Mouse (Mus musculus): Measurements from ENCODE around the gene Tnfsfm13. TPM values are rescaled to one million over a fixed set of nuclear protein-coding genes. Genes with fewer than 3 reads are reported as not detected.

The Tnfsfm13 gene
- polyA plus RNA-seq, 1 experiment: 2.3 TPM

DNA sequence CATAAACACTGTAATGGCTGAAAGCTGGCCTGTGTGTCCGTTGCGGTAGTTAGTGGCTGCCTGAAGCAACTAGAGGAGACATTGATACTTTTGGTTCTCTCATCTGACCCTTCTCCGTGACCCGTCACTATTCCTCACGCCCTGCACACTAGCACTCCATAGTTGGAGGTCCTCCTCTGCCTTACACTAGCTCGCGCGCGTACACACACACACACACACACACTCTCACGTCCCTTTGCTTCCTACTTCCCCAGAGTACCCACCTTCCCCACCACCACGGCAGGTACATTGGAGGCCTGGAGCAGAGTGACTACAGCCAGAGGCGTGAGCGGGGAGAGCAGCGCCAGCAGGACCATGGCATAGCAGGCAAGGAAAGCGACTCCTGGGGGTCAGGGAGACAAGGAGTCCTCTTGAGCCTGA is 38.4 kb downstream of the Tnfsfm13 start:
- 84% methylated on average over 15 of the region's 15 CpGs for WGBS

GRCm38 (mm10) chr11:69656617-69657461 is 39.1 kb downstream of the Tnfsfm13 start:
- no peak for DNase-seq (ENCODE audit: low read depth, low spot score)

More for the DNA sequence above, 38.4 kb downstream of the Tnfsfm13 start:
- no peak for DNase-seq (ENCODE audit: low read depth, low spot score)

DNA sequence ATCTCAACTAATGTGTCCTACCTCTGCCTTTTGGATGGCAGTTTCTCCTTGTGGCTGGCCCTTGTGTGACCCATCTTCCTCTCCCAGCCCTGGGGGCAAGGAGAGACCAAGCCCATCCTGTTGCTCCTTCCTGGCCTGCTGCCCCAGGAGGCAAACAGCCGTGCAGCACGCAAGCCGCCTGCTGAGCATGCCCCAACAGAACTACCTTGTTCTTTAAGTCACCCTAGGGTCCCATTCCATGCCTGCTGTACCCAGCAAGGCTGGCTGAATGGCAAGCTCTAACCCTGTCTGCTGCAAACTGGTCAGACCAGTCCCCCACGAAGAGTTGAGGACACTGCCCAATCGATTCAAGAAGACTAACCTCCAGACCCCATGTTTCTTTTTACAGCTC is 39.8 kb downstream of the Tnfsfm13 start:
- WGBS: 65% methylated on average over 5 of the region's 5 CpGs
- no peak for DNase-seq (ENCODE audit: low read depth, low spot score)

More at GRCm38 (mm10) chr11:69656617-69657461, 39.1 kb downstream of the Tnfsfm13 start:
- WGBS: 73% methylated on average over 10 of the region's 10 CpGs

DNA sequence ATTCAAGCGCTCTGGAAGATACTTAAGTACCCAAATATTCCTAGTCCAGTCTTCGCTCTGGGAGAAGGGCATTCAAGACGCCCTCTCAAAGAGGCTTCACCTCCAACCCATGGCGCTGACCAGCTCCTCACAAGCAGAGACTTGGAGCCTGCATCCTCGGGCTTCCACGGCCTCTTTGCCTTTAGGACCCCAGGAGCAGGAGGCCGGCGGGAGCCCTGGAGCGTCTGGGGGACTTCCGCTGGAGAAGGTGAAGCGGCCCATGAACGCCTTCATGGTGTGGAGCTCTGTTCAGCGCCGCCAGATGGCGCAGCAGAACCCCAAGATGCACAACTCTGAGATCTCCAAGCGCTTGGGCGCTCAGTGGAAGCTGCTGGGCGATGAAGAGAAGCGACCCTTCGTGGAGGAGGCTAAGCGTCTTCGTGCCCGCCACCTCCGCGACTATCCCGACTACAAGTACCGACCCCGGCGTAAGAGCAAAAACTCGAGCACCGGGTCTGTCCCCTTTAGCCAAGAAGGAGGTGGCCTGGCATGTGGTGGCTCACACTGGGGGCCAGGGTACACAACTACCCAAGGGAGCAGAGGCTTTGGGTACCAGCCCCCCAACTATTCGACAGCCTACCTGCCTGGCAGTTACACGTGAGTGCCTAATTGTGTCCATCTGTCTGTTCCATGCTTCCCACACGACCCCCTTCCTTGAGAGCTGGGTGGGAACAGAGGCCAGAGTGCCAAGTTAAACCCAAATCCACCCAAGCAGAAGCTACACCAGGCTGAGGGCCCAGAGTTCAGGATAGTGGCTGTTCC is 40.4 kb downstream of the Tnfsfm13 start, which contains the start of gene Sox15:
Gene Sox15 (plus strand): TSS at position 51 of the 801 bp plus-strand sequence.
- 48% methylated on average over 34 of the region's 34 CpGs for WGBS
- DNase-seq (ENCODE audit: low read depth, low spot score): no peak

GRCm38 (mm10) chr11:69654760-69655159 is 41.1 kb downstream of the Tnfsfm13 start:
- no peak for DNase-seq (ENCODE audit: low read depth, low spot score)
- 40% methylated on average over 9 of the region's 9 CpGs for whole genome bisulfite sequencing

DNA sequence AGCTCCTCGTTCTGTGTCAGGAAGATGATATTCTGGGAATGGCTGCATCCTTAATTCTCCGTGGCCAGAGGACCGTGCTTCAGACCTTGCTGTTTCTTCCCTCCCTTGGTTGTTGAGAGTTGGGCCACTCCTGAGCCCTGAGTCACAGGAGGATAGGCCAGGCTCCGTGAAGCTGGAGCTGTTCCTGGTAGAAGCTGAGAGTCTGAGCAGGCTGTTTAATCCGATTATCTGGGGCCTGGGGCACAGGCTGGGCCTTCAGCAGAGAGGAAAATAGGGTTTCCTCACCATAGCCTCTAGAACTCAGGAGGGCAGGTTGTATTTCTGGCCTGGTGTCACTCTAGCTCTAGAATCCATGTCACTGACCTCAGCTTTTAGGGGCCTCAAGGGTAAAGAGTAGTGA is 42.5 kb downstream of the Tnfsfm13 start:
- 74% methylated on average over 5 of the region's 5 CpGs for WGBS

DNA sequence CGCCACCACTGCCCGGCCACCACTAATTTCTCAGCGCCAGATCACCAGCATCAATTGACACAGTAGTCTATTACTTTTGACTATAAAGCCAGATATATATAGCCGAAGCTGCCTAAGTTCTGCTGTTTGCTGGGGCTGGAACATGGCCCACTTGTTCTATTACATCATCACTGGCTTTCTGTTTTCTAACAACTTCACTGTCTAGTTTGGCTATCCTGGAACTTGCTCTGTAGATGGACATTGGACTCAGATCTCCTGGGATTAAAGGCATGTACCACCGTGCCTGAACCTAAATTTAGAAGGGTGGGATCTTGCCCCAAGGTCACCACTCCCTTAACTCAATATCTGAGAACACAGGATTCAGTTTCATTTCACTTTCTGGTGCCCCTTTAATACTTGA is 50.0 kb downstream of the Tnfsfm13 start:
- no peak for DNase-seq (ENCODE audit: low read depth, low spot score)
- WGBS: 82% methylated on average over 5 of the region's 5 CpGs

More for the DNA sequence above, 42.5 kb downstream of the Tnfsfm13 start:
- DNase-seq (ENCODE audit: low read depth, low spot score): no peak

DNA sequence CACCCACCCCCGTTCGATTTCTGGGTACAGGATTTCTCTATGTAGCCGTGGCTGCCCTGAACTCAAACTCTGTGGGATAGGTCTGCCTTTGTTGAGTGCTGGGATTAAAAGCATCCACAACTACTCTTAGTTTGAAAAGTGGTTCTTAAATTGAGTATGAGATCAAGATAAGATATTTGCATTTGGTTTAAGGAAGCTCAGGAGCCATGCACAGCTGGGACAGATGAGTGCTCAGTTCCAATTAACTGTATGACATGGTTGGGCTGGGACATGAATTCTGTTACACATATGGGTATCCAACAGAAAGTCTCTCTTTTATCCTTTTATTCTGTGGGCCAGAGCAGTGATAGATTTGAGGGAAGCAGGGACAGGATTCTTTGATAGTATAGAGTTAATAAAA is 60.4 kb downstream of the Tnfsfm13 start:
- WGBS: 61% methylated on average over 3 of the region's 3 CpGs

DNA sequence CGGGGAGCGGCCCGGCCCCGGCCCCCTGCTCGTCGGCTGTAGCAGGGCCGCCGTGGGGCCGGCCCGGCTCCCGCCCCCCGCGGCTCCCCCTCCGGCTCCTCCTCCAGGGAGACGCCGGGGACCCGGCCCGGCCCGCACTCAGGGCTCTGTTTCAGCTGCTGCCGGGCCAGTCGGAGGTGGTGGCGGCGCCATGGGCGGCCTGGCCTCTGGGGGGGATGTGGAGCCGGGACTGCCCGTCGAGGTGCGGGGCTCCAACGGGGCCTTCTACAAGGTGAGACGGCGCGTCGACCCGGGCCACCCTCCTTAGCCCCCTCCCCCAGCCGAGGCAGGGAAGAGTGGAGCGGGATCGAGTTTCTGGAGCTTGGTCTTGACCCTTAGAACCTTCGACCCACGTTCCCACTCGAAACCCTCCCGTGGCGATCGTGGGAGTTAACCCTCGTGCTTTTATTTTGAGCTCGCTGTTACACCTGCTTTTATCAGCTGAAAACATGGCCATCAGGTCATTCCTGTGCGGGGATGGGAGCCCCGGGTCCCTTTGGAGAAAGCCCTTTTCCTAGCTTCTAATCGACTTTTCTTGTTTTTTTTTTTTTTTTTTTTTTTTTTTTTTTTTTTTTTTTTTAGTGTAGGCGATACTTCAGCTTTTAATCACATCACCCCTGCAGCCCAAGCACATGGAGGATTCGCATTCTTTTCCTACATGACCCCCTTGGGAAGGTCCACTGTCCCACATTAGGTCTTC is 62.6 kb downstream of the Tnfsfm13 start:
- no peak for DNase-seq (ENCODE audit: low read depth, low spot score)
- under 1% methylated on average over 48 of the region's 50 CpGs for WGBS

More for the DNA sequence above, 60.4 kb downstream of the Tnfsfm13 start:
- no peak for DNase-seq (ENCODE audit: low read depth, low spot score)

Other genes with a start within 250 kb of the Tnfsfm13 start
- gene Dnah2, start 147.0 kb downstream of the Tnfsfm13 start, polyA plus RNA-seq (2012; rRNA removed): 0.12 and 0.29 TPM in 2 replicates
- 1.1 and 2.1 TPM in 2 replicates for gene Efnb3, start 135.9 kb downstream of the Tnfsfm13 start, polyA plus RNA-seq (2012; rRNA removed)
- 24.8 and 28.7 TPM in 2 replicates for gene Wrap53, start 115.8 kb downstream of the Tnfsfm13 start, polyA plus RNA-seq (2012; rRNA removed)
- 80.8 and 93.2 TPM in 2 replicates for gene Trp53, start 115.7 kb downstream of the Tnfsfm13 start, polyA plus RNA-seq (2012; rRNA removed)
- 4.1 and 5.6 TPM in 2 replicates for gene Atp1b2, start 90.2 kb downstream of the Tnfsfm13 start, polyA plus RNA-seq (2012; rRNA removed)
- gene Shbg, start 78.2 kb downstream of the Tnfsfm13 start, polyA plus RNA-seq (2012; rRNA removed): not detected in 2 replicates
- gene Sat2, start 74.1 kb downstream of the Tnfsfm13 start, polyA plus RNA-seq (2012; rRNA removed): 1.9 and 2.7 TPM in 2 replicates
- gene Fxr2, start 63.1 kb downstream of the Tnfsfm13 start, polyA plus RNA-seq (2012; rRNA removed): 29.6 and 35.8 TPM in 2 replicates
- 0.18 TPM in 1 of 2 replicates, not detected in the other for gene Sox15, start 40.8 kb downstream of the Tnfsfm13 start, polyA plus RNA-seq (2012; rRNA removed)
- gene Mpdu1, start 33.5 kb downstream of the Tnfsfm13 start, polyA plus RNA-seq (2012; rRNA removed): 147 and 171 TPM in 2 replicates
- 20.2 and 20.6 TPM in 2 replicates for gene Cd68, start 29.9 kb downstream of the Tnfsfm13 start, polyA plus RNA-seq (2012; rRNA removed)
- 354 and 356 TPM in 2 replicates for gene Eif4a1, start 23.7 kb downstream of the Tnfsfm13 start, polyA plus RNA-seq (2012; rRNA removed)
- 43.4 and 55.1 TPM in 2 replicates for gene Senp3, start 14.0 kb downstream of the Tnfsfm13 start, polyA plus RNA-seq (2012; rRNA removed)
- gene Tnfsf13, start 10.3 kb downstream of the Tnfsfm13 start, polyA plus RNA-seq (2012; rRNA removed): 14.4 and 16.2 TPM in 2 replicates
- 13.1 and 13.8 TPM in 2 replicates for gene Tnfsf12, start 249 bp downstream of the Tnfsfm13 start, polyA plus RNA-seq (2012; rRNA removed)
- 17.5 and 33.3 TPM in 2 replicates for gene Polr2a, start 62.5 kb upstream of the Tnfsfm13 start, polyA plus RNA-seq (2012; rRNA removed)
- 0.07 TPM in 1 of 2 replicates, not detected in the other for gene Slc35g3, start 65.9 kb upstream of the Tnfsfm13 start, polyA plus RNA-seq (2012; rRNA removed)
- gene Zbtb4, start 69.8 kb upstream of the Tnfsfm13 start, polyA plus RNA-seq (2012; rRNA removed): 7.5 and 10.7 TPM in 2 replicates
- gene Chrnb1, start 99.8 kb upstream of the Tnfsfm13 start, polyA plus RNA-seq (2012; rRNA removed): 7.3 and 10.3 TPM in 2 replicates
- 2.8 and 4.4 TPM in 2 replicates for gene Fgf11, start 105.8 kb upstream of the Tnfsfm13 start, polyA plus RNA-seq (2012; rRNA removed)
- 38.7 and 39.1 TPM in 2 replicates for gene Tmem102, start 109.5 kb upstream of the Tnfsfm13 start, polyA plus RNA-seq (2012; rRNA removed)
- not detected in 2 replicates for gene Gm39566, start 119.2 kb upstream of the Tnfsfm13 start, polyA plus RNA-seq (2012; rRNA removed)
- gene Spem2, start 122.4 kb upstream of the Tnfsfm13 start, polyA plus RNA-seq (2012; rRNA removed): not detected in 2 replicates
- 0.12 TPM in 1 of 2 replicates, not detected in the other for gene Spem1, start 126.1 kb upstream of the Tnfsfm13 start, polyA plus RNA-seq (2012; rRNA removed)
- gene Nlgn2, start 141.7 kb upstream of the Tnfsfm13 start, polyA plus RNA-seq (2012; rRNA removed): 5.1 and 7.0 TPM in 2 replicates
- 194 and 208 TPM in 2 replicates for gene Tmem256, start 142.4 kb upstream of the Tnfsfm13 start, polyA plus RNA-seq (2012; rRNA removed)
- gene Plscr3, start 150.3 kb upstream of the Tnfsfm13 start, polyA plus RNA-seq (2012; rRNA removed): 31.6 and 36.1 TPM in 2 replicates
- 28.8 and 34.4 TPM in 2 replicates for gene Tnk1, start 162.6 kb upstream of the Tnfsfm13 start, polyA plus RNA-seq (2012; rRNA removed)
- gene Tmem95, start 181.9 kb upstream of the Tnfsfm13 start, polyA plus RNA-seq (2012; rRNA removed): not detected in 2 replicates
- gene Kctd11, start 185.3 kb upstream of the Tnfsfm13 start, polyA plus RNA-seq (2012; rRNA removed): 1.8 and 3.0 TPM in 2 replicates
- gene Acap1, start 199.4 kb upstream of the Tnfsfm13 start, polyA plus RNA-seq (2012; rRNA removed): 16.1 and 16.4 TPM in 2 replicates
- gene 2810408A11Rik, start 204.9 kb upstream of the Tnfsfm13 start, polyA plus RNA-seq (2012; rRNA removed): 3.0 and 3.8 TPM in 2 replicates
- 24.4 and 36.7 TPM in 2 replicates for gene Neurl4, start 205.0 kb upstream of the Tnfsfm13 start, polyA plus RNA-seq (2012; rRNA removed)
- gene Gps2, start 217.8 kb upstream of the Tnfsfm13 start, polyA plus RNA-seq (2012; rRNA removed): 69.2 and 79.9 TPM in 2 replicates
- gene Eif5a, start 225.9 kb upstream of the Tnfsfm13 start, polyA plus RNA-seq (2012; rRNA removed): 619 and 694 TPM in 2 replicates
- gene Ybx2, start 239.7 kb upstream of the Tnfsfm13 start, polyA plus RNA-seq (2012; rRNA removed): 14.7 and 16.5 TPM in 2 replicates

Measured in large intestine, adult 2 months (tissue).